Mouse (Mus musculus): ENCODE data around the gene Mfn1.

GRCm38 (mm10) chr3:32512686-32513284, 16.5 kb upstream of the Mfn1 start:
- no peak for TF ChIP-seq POLR2A (IDR thresholded peaks at IDR 0.05; ENCODE audit: borderline replicate concordance, extremely low read depth, low read depth, low read length)
- TF ChIP-seq CTCF (IDR thresholded peaks at IDR 0.05; ENCODE audit: insufficient read depth, low read length) = no peak
